Mouse (Mus musculus): ENCODE measurements around the gene Rapgef3.

The Rapgef3 gene

GRCm38 (mm10) chr15:97745331-97745730 lies 22.4 kb downstream of the Rapgef3 start:
- peak; percentile 86 to 94 for DNase-seq

- DNase-seq = no peak
Observed at GRCm38 (mm10) chr15:97744930-97745329, 22.8 kb downstream of the Rapgef3 start.

DNA sequence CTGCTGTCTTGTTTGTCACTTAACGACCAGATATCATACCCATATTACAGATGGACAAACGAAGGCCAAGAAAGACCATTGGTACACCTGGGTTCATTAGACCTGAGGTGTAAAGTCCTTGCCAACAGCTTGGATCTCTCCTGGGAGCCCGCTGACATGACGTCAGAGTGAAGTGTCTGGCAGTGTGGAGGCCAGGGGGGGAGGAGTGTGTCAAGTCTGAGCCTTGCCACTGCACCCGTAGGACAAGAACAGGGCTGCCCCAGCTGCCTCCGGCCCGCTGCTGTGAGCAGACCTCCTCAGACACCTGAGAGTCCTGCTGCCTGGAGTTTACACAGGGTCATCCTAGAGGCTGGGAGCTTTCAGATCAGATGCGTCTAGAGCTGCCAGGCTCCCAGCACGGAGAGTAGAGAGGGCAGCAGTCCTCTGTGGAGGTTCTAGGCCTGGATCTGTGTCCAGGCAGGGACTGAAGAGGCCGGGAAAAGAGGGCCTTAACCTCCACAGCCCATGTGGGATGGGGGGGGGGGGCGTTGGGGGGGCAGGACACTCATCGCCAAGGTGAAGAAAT lies 23.7 kb downstream of the Rapgef3 start:
- DNase-seq = peak; percentile 23 to 74

DNA sequence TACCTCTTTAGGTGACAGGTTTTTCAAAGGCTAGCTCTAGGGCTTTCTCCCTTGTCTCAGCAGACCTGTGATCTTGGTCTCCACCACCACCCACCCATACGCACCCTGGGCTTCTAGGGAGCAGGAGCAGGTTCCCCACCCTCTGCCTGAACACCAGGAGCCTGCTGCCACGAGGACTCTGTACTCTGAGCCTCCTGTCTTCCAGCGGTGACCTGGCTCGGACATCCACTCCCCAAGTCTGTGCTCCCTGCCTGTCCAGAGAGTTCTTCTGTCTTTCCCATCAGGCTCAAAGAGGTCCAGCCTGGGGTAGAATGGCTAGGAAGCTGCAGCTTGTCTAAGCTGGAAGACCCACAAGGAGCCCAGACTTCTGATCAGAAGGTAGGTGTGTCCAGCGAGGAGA lies 24.6 kb downstream of the Rapgef3 start:
- peak; percentile 25 to 73 for DNase-seq

GRCm38 (mm10) chr15:97742600-97742999 lies 25.2 kb downstream of the Rapgef3 start:
- DNase-seq = no peak

- peak in 1 of 2 experiments; percentile 34 for DNase-seq
Observed at GRCm38 (mm10) chr15:97742074-97742473, 25.7 kb downstream of the Rapgef3 start.

GRCm38 (mm10) chr15:97741662-97742061 lies 26.1 kb downstream of the Rapgef3 start:
- DNase-seq = peak in 1 of 2 experiments; percentile 40

DNA sequence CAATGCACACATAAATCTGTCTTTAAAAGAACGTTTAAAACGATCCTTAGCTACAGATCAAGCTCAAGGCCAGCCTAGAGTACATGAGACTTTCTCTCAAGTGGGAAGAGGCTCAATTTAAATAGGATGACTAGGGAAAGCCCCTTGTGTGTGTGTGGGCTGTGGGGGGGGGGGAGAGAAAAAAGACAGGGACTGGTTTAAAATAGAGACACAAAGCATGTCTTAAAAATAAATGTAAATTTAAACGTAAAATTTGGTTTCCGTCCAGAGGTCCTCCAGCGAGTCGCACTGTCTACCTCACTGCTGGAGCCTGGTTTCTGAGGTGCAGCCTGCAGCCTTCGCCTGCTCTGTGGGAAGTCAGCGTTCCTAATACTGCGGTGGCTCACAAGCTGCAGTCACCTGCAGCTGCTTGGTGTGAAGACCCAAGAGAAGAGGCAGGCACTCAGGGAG lies 27.5 kb downstream of the Rapgef3 start:
- DNase-seq = peak in 1 of 2 experiments; percentile 35

- peak in 1 of 2 experiments; percentile 32 for DNase-seq
Observed at GRCm38 (mm10) chr15:97738923-97739322, 28.8 kb downstream of the Rapgef3 start.

DNA sequence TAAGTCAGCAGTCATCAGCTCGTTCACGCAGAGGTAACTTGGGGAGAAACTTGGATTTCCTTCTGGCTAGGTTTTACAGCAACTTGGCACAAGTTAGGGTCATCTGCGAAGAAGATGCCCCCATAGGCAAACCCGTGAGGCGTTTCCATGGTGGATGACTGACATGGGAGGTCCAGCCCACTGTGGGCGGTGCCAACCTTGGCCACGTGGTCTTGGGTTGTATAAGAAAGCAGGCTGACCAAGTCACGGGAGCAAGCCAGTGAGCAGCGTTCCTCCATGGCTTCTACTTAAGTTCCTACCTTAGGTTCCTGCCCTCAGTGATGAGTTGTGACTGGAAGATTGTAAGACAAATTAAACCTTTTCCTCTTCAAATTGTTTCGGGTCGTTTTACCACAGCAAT lies 35.8 kb downstream of the Rapgef3 start:
- DNase-seq = no peak

DNA sequence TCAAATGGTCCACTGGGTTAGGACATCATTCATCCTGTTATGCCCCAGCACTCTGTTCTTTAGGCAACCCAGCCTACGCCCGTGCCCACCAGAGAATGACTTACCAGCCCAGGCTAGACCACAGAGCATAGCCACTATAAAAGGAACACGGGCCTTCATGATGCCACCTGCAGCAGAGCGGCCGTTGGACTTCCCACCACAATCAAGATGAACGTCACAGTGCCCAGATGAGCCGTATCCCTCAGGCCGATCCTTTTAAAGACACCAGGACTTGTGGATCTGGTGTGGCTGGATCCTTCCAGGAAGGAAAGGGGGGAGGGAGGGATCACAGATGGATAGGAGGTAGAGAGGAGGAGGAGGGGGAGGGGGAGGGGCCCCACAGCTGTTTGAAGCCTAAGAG lies 36.7 kb downstream of the Rapgef3 start, which contains the start of gene Endou:
TSS of gene Endou (minus strand) at position 229 of the 400 bp plus-strand sequence.
- no peak for DNase-seq

GRCm38 (mm10) chr15:97730365-97730764 lies 37.4 kb downstream of the Rapgef3 start:
- DNase-seq = peak; percentile 57 to 87

GRCm38 (mm10) chr15:97728804-97729203 lies 39.0 kb downstream of the Rapgef3 start:
- peak; percentile 66 to 91 for DNase-seq

DNA sequence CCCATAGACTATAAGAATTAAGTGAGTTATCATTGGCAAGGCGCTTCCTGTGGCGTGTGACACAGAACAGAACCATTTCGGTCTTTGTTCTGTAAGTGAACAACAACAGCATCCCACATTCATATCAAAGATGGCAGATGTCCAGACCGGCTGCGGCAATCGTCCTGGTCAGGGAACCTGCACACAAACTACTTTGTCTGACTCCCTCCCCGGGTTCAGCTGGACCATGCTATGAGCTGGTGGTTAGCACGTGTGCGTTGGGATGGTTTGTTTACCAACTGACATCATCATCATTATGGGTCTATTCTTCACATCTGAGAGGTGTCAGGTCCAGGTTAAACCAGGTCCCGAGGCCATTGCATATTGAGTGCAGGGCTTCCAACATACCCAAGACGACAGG lies 39.4 kb downstream of the Rapgef3 start:
- no peak for DNase-seq

- DNase-seq = no peak
Observed at GRCm38 (mm10) chr15:97727520-97727919, 40.3 kb downstream of the Rapgef3 start.

GRCm38 (mm10) chr15:97727048-97727447 lies 40.7 kb downstream of the Rapgef3 start:
- peak in 1 of 2 experiments; percentile 45 for DNase-seq

DNA sequence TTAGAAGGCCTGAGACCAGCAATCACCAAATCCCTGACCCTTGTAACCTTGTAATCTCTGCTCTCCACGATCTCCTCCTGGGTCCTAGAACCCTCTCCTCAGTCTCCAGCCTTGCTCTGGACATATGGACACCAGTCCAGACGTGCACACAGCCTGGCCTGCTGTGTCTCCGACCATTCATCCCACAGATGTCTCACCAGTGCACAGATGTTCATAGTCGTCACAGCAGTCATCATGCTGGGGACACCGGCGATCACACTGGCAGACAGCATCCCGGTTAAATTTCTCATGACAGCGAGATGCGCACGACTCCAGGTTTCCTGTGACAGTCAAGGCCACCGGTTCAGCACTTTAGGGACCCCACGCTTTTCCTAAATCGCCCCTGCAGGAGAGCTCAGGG lies 41.5 kb downstream of the Rapgef3 start:
- no peak for DNase-seq

DNA sequence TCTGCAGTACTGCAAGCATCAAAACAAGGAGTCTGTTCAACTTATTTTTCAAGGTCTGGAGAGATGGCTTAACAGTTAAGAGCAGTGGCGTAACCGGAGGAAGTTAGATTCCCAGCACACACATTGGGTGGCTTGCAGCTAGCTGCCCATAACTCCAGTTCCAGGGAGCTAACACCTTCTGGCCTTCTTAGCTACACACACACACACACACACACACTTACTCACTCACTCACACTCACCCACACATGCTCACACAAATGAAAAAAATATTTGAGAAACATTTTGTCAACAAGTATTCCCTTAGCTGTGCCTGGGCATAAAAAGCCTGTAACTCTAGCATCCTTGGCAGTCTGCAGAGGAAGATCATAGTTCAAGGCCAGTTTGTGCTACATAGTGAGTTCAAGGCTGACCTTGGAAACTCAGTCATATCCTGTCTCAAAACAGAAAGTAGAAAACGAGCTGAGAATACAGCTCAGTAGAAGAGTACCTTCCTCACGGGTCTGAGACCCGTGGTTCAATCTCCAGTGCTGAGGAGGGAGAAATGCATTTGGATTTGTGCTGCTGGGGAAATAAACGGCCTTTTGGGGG lies 42.5 kb downstream of the Rapgef3 start:
- DNase-seq = no peak

DNA sequence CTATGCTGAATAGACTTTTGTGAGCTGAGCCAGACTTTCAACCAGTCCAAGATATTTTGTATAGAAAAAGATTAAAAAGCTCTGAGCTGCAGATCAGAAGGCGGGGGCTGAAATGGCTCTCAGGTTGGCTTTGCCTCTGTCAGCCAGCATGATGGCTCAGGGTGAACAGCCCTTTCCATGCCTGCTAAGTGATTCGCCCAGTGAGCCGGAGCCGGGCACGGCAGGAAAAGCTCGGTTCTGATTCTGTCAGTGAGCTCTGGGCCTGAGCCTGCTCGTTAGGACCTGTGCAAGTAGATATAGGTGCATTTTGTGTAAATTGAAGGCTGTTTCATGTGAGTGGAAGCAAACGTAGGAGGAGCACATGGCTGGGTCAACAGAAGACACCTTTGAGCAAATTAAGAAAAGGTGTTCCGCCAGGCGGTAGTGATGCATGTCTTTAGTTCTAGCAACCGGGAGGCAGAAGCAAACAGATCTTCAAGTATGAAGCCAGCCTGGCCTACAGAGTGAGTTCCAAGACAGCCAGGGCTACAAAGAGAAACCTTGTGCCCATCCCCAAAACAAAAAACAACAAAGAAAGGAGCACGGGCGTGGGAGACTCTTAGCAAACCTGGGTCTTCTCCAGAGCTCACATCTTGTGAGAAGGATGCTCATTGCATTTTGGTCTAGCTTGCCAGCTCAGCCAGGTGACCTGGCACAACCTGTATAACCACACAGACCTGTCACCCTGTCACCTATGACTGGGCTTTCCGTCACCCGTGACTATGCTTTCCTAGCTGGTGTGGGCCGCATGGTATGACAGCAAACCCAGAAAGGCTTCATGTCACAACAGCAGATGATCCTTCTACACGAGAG lies 43.2 kb downstream of the Rapgef3 start:
- no peak for DNase-seq

DNA sequence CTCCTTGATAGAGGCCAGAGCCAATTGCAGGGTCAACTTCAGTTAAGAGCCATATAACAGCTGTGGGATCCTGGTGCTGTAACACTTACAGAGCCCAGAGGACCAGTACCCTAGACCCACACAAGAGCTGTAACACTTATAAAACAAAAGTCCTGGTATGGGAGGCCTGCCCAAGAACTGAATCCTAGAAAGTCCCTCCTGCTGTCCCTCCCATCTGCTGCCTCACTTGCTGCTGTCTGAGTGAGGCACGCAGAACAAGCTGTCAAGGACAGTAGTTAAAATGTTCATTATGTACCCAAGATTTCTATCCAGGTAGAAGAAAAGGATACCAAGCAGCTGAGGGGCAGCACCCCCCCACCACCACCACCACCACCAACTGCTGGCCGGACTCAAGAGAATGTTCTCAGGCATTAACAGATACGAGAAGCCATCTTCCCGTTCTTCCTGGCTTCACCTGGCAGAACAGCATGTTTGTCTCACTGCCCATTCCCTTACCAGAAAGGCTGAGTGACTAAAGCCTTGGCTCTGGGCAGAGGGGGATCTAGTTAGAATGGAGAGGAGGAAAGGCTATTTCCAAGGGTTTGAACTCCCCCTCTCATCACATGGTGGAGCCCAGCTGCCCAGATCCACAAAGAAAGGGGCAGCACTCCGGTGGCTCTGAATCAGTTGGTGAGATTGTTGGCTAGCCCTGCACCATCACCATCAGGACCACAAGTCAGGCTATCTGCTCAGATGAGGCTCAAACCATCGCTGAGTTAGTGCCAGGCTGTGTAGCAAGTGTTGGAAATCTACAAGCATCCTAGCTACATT lies 44.0 kb downstream of the Rapgef3 start:
- DNase-seq = no peak

GRCm38 (mm10) chr15:97721008-97721701 lies 46.6 kb downstream of the Rapgef3 start:
- DNase-seq = peak; percentile 30 to 71

- DNase-seq = peak; percentile 52 to 75
Observed at GRCm38 (mm10) chr15:97720026-97720675, 47.6 kb downstream of the Rapgef3 start.
